Mouse (Mus musculus): Measurements from ENCODE around the gene Fam76a. TPM values are rescaled to one million over a fixed set of nuclear protein-coding genes. Genes with fewer than 3 reads are reported as not detected.

Fam76a gene
- total and polyA plus RNA-seq, 2 experiments from 2014 or later: 19.7 to 39.6 TPM

- ATAC-seq (ENCODE audit: insufficient read depth, low read depth): no peak
- Histone ChIP-seq H3K4me2 (ENCODE audit: low read depth, low read length) (peak overlapping the region; percentile 30), H3K9me3 (replicated peaks; ENCODE audit: control insufficient read depth, low read length) (no peaks in the 10 kb centered on the region), H3K27ac (ENCODE audit: low read depth) (no peak overlapping the region), H3K9ac (replicated peaks; ENCODE audit: low read depth, low read length) (no peak overlapping the region), H3K4me3 (ENCODE audit: low read depth, low read length) (no peak overlapping the region), H3K4me1 (ENCODE audit: control insufficient read depth, insufficient read depth) (peaks cover 17% of the 10 kb centered on the region), H3K27me3 (ENCODE audit: control insufficient read depth, insufficient read depth, low read length) (no peaks in the 10 kb centered on the region), H3K36me3 (replicated peaks; ENCODE audit: control insufficient read depth, insufficient read depth, low read length) (no peaks in the 10 kb centered on the region)
- TF ChIP-seq EP300 (IDR thresholded peaks at IDR 0.05; ENCODE audit: low read depth) (no peak), CTCF (IDR thresholded peaks at IDR 0.05; ENCODE audit: low read depth) (no peak)
- DNase-seq (ENCODE audit: low spot score): no peak
- 29% methylated on average over 24 of the region's 24 CpGs for WGBS
Observed at GRCm38 (mm10) chr4:132949882-132950532, 27.6 kb upstream of the Fam76a start.

GRCm38 (mm10) chr4:132946047-132947001 lies 24.0 kb upstream of the Fam76a start:
- Histone ChIP-seq H3K4me2 (ENCODE audit: low read depth, low read length) (peak overlapping the region; percentile 39), H3K27ac (ENCODE audit: low read depth) (peak overlapping the region; percentile 79), H3K4me1 (ENCODE audit: control insufficient read depth, insufficient read depth) (peaks cover 15% of the 10 kb centered on the region), H3K27me3 (ENCODE audit: control insufficient read depth, insufficient read depth, low read length) (no peaks in the 10 kb centered on the region), H3K9ac (replicated peaks; ENCODE audit: low read depth, low read length) (no peak overlapping the region; the same call in 1 of the 2 replicates), H3K36me3 (replicated peaks; ENCODE audit: control insufficient read depth, insufficient read depth, low read length) (no peaks in the 10 kb centered on the region), H3K4me3 (ENCODE audit: low read depth, low read length) (peak overlapping the region; percentile 0; the same call in 1 of the 2 replicates), H3K9me3 (replicated peaks; ENCODE audit: control insufficient read depth, low read length) (no peaks in the 10 kb centered on the region)
- WGBS: 29% methylated on average over 26 of the region's 27 CpGs
- ATAC-seq (ENCODE audit: insufficient read depth, low read depth) (peak; percentile 58), DNase-seq (ENCODE audit: low spot score) (peak; percentile 71)
- no peak for TF ChIP-seq CTCF (IDR thresholded peaks at IDR 0.05; ENCODE audit: low read depth)
- TF ChIP-seq EP300 (IDR thresholded peaks at IDR 0.05; ENCODE audit: low read depth): no peak

GRCm38 (mm10) chr4:132945261-132946046 lies 23.1 kb upstream of the Fam76a start:
- H3K9ac ChIP-seq (replicated peaks; ENCODE audit: low read depth, low read length): no peak overlapping the region; the same call in 1 of the 2 replicates
- H3K27me3 ChIP-seq (ENCODE audit: control insufficient read depth, insufficient read depth, low read length): no peaks in the 10 kb centered on the region
- H3K27ac ChIP-seq (ENCODE audit: low read depth): peak overlapping the region; percentile 79
- peak overlapping the region; percentile 0; the same call in 1 of the 2 replicates for H3K4me3 ChIP-seq (ENCODE audit: low read depth, low read length)
- H3K4me1 ChIP-seq (ENCODE audit: control insufficient read depth, insufficient read depth): peaks cover 15% of the 10 kb centered on the region
- H3K9me3 ChIP-seq (replicated peaks; ENCODE audit: control insufficient read depth, low read length): no peaks in the 10 kb centered on the region
- H3K4me2 ChIP-seq (ENCODE audit: low read depth, low read length): peak overlapping the region; percentile 39
- DNase-seq (ENCODE audit: low spot score): peak; percentile 87
- TF ChIP-seq CTCF (IDR thresholded peaks at IDR 0.05; ENCODE audit: low read depth) (peak; percentile 98), EP300 (IDR thresholded peaks at IDR 0.05; ENCODE audit: low read depth) (peak; percentile 45; the same call in 1 of the 2 replicates)
- ATAC-seq (ENCODE audit: insufficient read depth, low read depth): peak; percentile 79
- no peaks in the 10 kb centered on the region for H3K36me3 ChIP-seq (replicated peaks; ENCODE audit: control insufficient read depth, insufficient read depth, low read length)
- WGBS: 5% methylated on average over 15 of the region's 15 CpGs

- Histone ChIP-seq H3K27me3 (ENCODE audit: control insufficient read depth, insufficient read depth, low read length) (no peaks in the 10 kb centered on the region), H3K4me2 (ENCODE audit: low read depth, low read length) (no peak overlapping the region), H3K9ac (replicated peaks; ENCODE audit: low read depth, low read length) (no peak overlapping the region), H3K27ac (ENCODE audit: low read depth) (peak overlapping the region; percentile 79), H3K4me3 (ENCODE audit: low read depth, low read length) (no peak overlapping the region), H3K4me1 (ENCODE audit: control insufficient read depth, insufficient read depth) (peaks cover 15% of the 10 kb centered on the region), H3K36me3 (replicated peaks; ENCODE audit: control insufficient read depth, insufficient read depth, low read length) (no peaks in the 10 kb centered on the region), H3K9me3 (replicated peaks; ENCODE audit: control insufficient read depth, low read length) (no peaks in the 10 kb centered on the region)
- no peak for DNase-seq (ENCODE audit: low spot score)
- WGBS: 68% methylated on average over 4 of the region's 4 CpGs
- ATAC-seq (ENCODE audit: insufficient read depth, low read depth): no peak
- TF ChIP-seq CTCF (IDR thresholded peaks at IDR 0.05; ENCODE audit: low read depth): no peak
- TF ChIP-seq EP300 (IDR thresholded peaks at IDR 0.05; ENCODE audit: low read depth): no peak
Observed at GRCm38 (mm10) chr4:132944776-132945175, 22.4 kb upstream of the Fam76a start.

GRCm38 (mm10) chr4:132944106-132944505 lies 21.7 kb upstream of the Fam76a start:
- peak overlapping the region; percentile 79; the same call in 1 of the 2 replicates for H3K27ac ChIP-seq (ENCODE audit: low read depth)

More at GRCm38 (mm10) chr4:132944106-132944505, 21.7 kb upstream of the Fam76a start:
- H3K4me1 ChIP-seq (ENCODE audit: control insufficient read depth, insufficient read depth): peaks cover 15% of the 10 kb centered on the region
- WGBS: 49% methylated on average over 12 of the region's 12 CpGs
- no peaks in the 10 kb centered on the region for H3K36me3 ChIP-seq (replicated peaks; ENCODE audit: control insufficient read depth, insufficient read depth, low read length)
- no peaks in the 10 kb centered on the region for H3K27me3 ChIP-seq (ENCODE audit: control insufficient read depth, insufficient read depth, low read length)
- TF ChIP-seq EP300 (IDR thresholded peaks at IDR 0.05; ENCODE audit: low read depth) (no peak), CTCF (IDR thresholded peaks at IDR 0.05; ENCODE audit: low read depth) (no peak)
- DNase-seq (ENCODE audit: low spot score) (no peak), ATAC-seq (ENCODE audit: insufficient read depth, low read depth) (no peak)
- H3K4me3 ChIP-seq (ENCODE audit: low read depth, low read length): no peak overlapping the region
- H3K4me2 ChIP-seq (ENCODE audit: low read depth, low read length): no peak overlapping the region
- no peak overlapping the region for H3K9ac ChIP-seq (replicated peaks; ENCODE audit: low read depth, low read length)
- no peaks in the 10 kb centered on the region for H3K9me3 ChIP-seq (replicated peaks; ENCODE audit: control insufficient read depth, low read length)
